Mouse (Mus musculus): ENCODE measurements at regions not wholly inside any gene's neighbourhood (a gene's known extent, or its start where the extent isn't known, plus 50 kb on each side); places are given as distances from the start of the nearest gene placed in this dataset.
A peak's percentile ranks its signal among the peaks of the same experiment; 100 is the strongest.

DNA sequence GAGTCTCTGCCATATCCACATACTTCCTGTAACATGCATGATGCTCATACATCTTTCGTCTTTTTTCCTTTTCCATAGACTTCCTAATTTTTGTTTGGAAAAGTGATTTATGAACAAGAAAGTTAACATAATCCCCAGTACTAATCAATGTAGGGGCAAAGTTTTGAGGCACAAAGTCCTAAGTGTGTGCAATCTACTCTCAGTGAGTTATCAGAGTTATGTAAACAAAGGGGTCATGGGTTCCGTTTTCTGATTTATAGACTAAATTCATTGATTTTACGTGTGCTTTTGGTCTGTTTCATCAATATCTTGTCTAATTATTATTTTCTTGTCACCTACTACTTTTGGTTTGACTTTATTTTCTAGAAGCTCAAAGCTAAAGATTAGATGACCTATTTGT lies 1071.9 kb upstream of the Adgrl4 start:
- no peaks in the 10 kb centered on the region for H3K36me3 ChIP-seq (ENCODE audit: control insufficient read depth, insufficient read depth, low read length)
- H3K4me1 ChIP-seq (ENCODE audit: control insufficient read depth, insufficient read depth, low read length), result peaks cover 3% of the 10 kb centered on the region; the same call in 1 of the 2 replicates
- H3K27me3 ChIP-seq (ENCODE audit: control insufficient read depth, insufficient read depth, low read length), result no peaks in the 10 kb centered on the region
- no peak overlapping the region for H3K4me3 ChIP-seq (ENCODE audit: insufficient read depth, low read depth, low read length)
- peak; percentile 96 for DNase-seq (ENCODE audit: extremely low read depth, low read depth, low spot score)
- 20% methylated on average over 3 of the region's 3 CpGs for WGBS
- H3K79me2 ChIP-seq (ENCODE audit: control insufficient read depth, insufficient read depth, low read length), result no peaks in the 10 kb centered on the region
- no peak overlapping the region for H3K9ac ChIP-seq (ENCODE audit: low read depth, low read length)
- H3K27ac ChIP-seq (replicated peaks; ENCODE audit: insufficient read depth, low read depth, low read length), result no peak overlapping the region
- no peak for TF ChIP-seq CTCF (IDR thresholded peaks at IDR 0.05; ENCODE audit: low read depth, low read length)
- TF ChIP-seq POLR2A (IDR thresholded peaks at IDR 0.05; ENCODE audit: extremely low read depth, insufficient read depth, low read length), result no peak

DNA sequence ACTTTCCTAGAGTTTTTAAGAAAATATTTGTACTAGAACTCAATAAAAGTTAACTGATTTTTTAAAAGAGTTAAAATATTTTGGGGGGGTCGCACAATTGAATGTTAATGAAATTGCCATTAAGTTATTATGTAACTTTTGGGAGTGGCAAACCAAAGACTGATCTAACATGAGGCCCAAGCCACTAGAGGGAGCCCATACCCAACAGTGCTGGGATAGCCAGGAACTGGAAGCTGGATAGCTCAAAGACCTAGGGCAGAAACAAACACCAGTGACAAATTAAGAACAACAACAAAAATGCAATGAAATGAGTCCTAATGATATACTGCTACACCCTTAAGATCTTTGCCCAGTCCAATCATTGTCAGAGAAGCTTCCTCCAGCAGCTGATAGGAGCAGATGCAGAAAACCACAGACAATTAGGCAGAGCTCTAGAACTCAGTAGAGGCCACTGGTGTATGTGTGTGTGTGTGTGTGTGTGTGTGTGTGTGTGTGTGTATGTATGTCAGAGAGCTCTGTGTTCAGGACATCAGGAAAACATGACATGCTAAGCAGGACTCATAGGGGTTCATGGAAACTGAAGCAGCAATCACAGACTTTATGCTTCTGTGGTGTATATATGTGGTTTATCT lies 1052.6 kb upstream of the Adgrl4 start:
- H3K9ac ChIP-seq (ENCODE audit: low read depth, low read length), result no peak overlapping the region
- TF ChIP-seq POLR2A (IDR thresholded peaks at IDR 0.05; ENCODE audit: extremely low read depth, insufficient read depth, low read length), result no peak
- TF ChIP-seq CTCF (IDR thresholded peaks at IDR 0.05; ENCODE audit: low read depth, low read length), result peak; percentile 69
- no peak overlapping the region for H3K27ac ChIP-seq (replicated peaks; ENCODE audit: insufficient read depth, low read depth, low read length)
- no peaks in the 10 kb centered on the region for H3K4me1 ChIP-seq (ENCODE audit: control insufficient read depth, insufficient read depth, low read length)
- WGBS, result 8% methylated on average over 1 of the region's 1 CpGs
- no peaks in the 10 kb centered on the region for H3K36me3 ChIP-seq (ENCODE audit: control insufficient read depth, insufficient read depth, low read length)
- H3K27me3 ChIP-seq (ENCODE audit: control insufficient read depth, insufficient read depth, low read length), result no peaks in the 10 kb centered on the region
- DNase-seq (ENCODE audit: extremely low read depth, low read depth, low spot score), result peak; percentile 64
- H3K79me2 ChIP-seq (ENCODE audit: control insufficient read depth, insufficient read depth, low read length), result no peaks in the 10 kb centered on the region
- no peak overlapping the region for H3K4me3 ChIP-seq (ENCODE audit: insufficient read depth, low read depth, low read length)

DNA sequence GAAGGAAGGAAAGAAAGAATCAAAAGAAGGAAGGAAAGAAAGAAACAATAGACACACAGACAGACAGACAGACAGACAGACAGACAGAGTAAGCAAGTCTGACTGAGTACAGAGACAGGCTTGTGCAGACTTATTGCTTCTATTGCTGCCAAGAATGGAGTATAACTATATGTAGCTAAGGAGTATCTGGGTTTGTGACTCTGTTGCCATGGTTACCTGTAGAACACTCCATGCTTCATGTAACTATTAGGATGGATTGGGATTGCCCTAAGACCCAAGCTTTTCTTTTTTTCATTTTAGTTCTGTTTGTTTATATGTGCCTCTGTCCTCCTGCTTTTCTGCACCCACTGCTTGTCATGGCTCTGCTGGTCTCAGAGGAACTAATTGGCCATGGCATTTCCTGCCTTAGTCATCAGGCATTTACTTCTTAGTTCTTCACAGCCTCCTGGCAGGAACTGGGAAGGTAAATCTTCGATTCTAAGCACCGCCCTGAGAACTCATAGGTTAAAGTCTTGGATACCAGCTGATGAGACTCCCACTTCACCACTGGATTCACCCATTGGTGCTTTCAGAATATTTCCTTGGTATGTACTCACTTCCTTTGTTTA lies 1035.9 kb upstream of the Adgrl4 start:
- Histone ChIP-seq H3K79me2 (ENCODE audit: control insufficient read depth, insufficient read depth, low read length) (no peaks in the 10 kb centered on the region), H3K27me3 (ENCODE audit: control insufficient read depth, insufficient read depth, low read length) (no peaks in the 10 kb centered on the region), H3K4me1 (ENCODE audit: control insufficient read depth, insufficient read depth, low read length) (no peaks in the 10 kb centered on the region), H3K9ac (ENCODE audit: low read depth, low read length) (no peak overlapping the region), H3K36me3 (ENCODE audit: control insufficient read depth, insufficient read depth, low read length) (no peaks in the 10 kb centered on the region), H3K4me3 (ENCODE audit: insufficient read depth, low read depth, low read length) (no peak overlapping the region), H3K27ac (replicated peaks; ENCODE audit: insufficient read depth, low read depth, low read length) (no peak overlapping the region)
- WGBS, result 86% methylated on average over 2 of the region's 2 CpGs
- TF ChIP-seq POLR2A (IDR thresholded peaks at IDR 0.05; ENCODE audit: extremely low read depth, insufficient read depth, low read length), result no peak
- no peak for TF ChIP-seq CTCF (IDR thresholded peaks at IDR 0.05; ENCODE audit: low read depth, low read length)
- no peak for DNase-seq (ENCODE audit: extremely low read depth, low read depth, low spot score)

DNA sequence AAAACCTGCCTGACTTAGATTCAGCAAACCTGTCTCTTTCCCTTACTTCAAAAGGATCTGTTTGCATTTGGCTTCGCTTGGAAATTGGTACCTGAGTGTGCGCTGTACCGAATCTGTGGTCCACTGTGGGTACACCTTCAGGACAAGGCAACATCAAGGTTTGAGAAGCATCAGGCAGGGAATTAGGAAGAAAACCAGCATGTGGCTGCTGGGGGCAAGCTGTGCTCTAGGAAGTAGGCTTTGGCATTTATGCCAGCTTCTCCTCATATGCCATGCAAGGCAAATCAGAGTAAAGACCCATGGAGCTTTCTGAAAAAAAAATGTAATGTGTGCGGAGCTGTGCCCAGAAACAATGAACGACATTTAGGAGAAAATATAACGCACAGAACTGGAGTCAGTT lies 1031.6 kb upstream of the Adgrl4 start:
- Histone ChIP-seq H3K36me3 (ENCODE audit: control insufficient read depth, insufficient read depth, low read length) (no peaks in the 10 kb centered on the region), H3K27ac (replicated peaks; ENCODE audit: insufficient read depth, low read depth, low read length) (no peak overlapping the region), H3K4me1 (ENCODE audit: control insufficient read depth, insufficient read depth, low read length) (no peaks in the 10 kb centered on the region), H3K4me3 (ENCODE audit: insufficient read depth, low read depth, low read length) (no peak overlapping the region), H3K9ac (ENCODE audit: low read depth, low read length) (no peak overlapping the region), H3K79me2 (ENCODE audit: control insufficient read depth, insufficient read depth, low read length) (no peaks in the 10 kb centered on the region), H3K27me3 (ENCODE audit: control insufficient read depth, insufficient read depth, low read length) (no peaks in the 10 kb centered on the region)
- no peak for DNase-seq (ENCODE audit: extremely low read depth, low read depth, low spot score)
- TF ChIP-seq POLR2A (IDR thresholded peaks at IDR 0.05; ENCODE audit: extremely low read depth, insufficient read depth, low read length) (no peak), CTCF (IDR thresholded peaks at IDR 0.05; ENCODE audit: low read depth, low read length) (no peak)
- 88% methylated on average over 6 of the region's 6 CpGs for WGBS

DNA sequence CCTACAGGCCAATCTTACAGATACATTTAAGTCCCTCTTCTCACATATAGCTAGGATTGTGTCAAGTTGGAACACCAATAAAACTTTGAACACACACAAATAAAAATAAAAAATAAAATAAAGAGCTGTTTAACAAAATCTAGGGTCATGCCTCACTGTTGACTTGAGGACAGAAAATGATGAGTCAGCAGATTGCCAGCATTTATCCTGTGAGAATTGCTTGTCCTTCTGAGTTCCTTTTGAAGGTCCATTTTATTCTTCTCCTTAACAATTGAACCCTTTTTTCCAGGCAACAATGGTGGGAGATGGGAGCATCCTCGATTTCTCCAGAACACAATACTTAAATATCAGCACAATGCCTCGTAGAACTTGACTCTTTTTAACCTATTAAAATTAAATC lies 1022.4 kb upstream of the Adgrl4 start:
- WGBS, result 87% methylated on average over 2 of the region's 2 CpGs

DNA sequence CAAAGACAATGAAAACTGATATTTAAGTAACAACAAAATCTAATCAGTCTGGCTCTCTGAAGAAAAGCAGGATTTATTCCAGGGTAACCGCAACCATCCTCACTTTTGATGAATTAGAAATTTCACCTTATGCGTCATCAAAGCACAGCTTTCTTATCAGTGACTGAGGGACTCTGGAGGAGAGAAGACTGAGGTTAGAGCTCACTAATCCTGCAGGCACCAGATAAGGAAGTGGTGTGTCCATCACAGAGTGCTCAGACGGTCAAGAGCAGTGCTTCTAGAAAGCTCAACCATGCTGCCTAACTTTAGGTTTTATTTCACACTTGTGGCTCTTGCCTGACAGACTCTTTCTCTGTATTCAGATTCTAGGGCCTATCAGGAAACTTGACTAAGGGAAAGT lies 1021.2 kb upstream of the Adgrl4 start:
- Histone ChIP-seq H3K27me3 (ENCODE audit: control insufficient read depth, insufficient read depth, low read length) (no peaks in the 10 kb centered on the region), H3K9ac (ENCODE audit: low read depth, low read length) (no peak overlapping the region), H3K4me3 (ENCODE audit: insufficient read depth, low read depth, low read length) (no peak overlapping the region), H3K36me3 (ENCODE audit: control insufficient read depth, insufficient read depth, low read length) (no peaks in the 10 kb centered on the region), H3K4me1 (ENCODE audit: control insufficient read depth, insufficient read depth, low read length) (no peaks in the 10 kb centered on the region), H3K27ac (replicated peaks; ENCODE audit: insufficient read depth, low read depth, low read length) (no peak overlapping the region), H3K79me2 (ENCODE audit: control insufficient read depth, insufficient read depth, low read length) (no peaks in the 10 kb centered on the region)
- 74% methylated on average over 3 of the region's 3 CpGs for WGBS
- no peak for DNase-seq (ENCODE audit: extremely low read depth, low read depth, low spot score)
- TF ChIP-seq CTCF (IDR thresholded peaks at IDR 0.05; ENCODE audit: low read depth, low read length) (no peak), POLR2A (IDR thresholded peaks at IDR 0.05; ENCODE audit: extremely low read depth, insufficient read depth, low read length) (no peak)

More for the DNA sequence above, 1022.4 kb upstream of the Adgrl4 start:
- H3K4me3 ChIP-seq (ENCODE audit: insufficient read depth, low read depth, low read length), result no peak overlapping the region
- no peaks in the 10 kb centered on the region for H3K36me3 ChIP-seq (ENCODE audit: control insufficient read depth, insufficient read depth, low read length)
- no peak for DNase-seq (ENCODE audit: extremely low read depth, low read depth, low spot score)
- no peaks in the 10 kb centered on the region for H3K4me1 ChIP-seq (ENCODE audit: control insufficient read depth, insufficient read depth, low read length)
- TF ChIP-seq POLR2A (IDR thresholded peaks at IDR 0.05; ENCODE audit: extremely low read depth, insufficient read depth, low read length), result no peak
- no peak for TF ChIP-seq CTCF (IDR thresholded peaks at IDR 0.05; ENCODE audit: low read depth, low read length)
- H3K27ac ChIP-seq (replicated peaks; ENCODE audit: insufficient read depth, low read depth, low read length), result no peak overlapping the region
- H3K9ac ChIP-seq (ENCODE audit: low read depth, low read length), result no peak overlapping the region
- H3K79me2 ChIP-seq (ENCODE audit: control insufficient read depth, insufficient read depth, low read length), result no peaks in the 10 kb centered on the region
- no peaks in the 10 kb centered on the region for H3K27me3 ChIP-seq (ENCODE audit: control insufficient read depth, insufficient read depth, low read length)
